ENCODE assay signal across 8 mouse cellular contexts in genomic region chr7:141008938-141009660, GRCm38 (mm10). TPM values are rescaled to one million over a fixed set of nuclear protein-coding genes. Genes with fewer than 3 reads are reported as not detected.
DNase-seq lines count a peak whose midpoint lies in the region; ATAC-seq lines count a peak whose summit lies in the region.

No protein-coding gene starts in this region.

- no peaks in the 10 kb centered on the region for H3K9me3 ChIP-seq in hindbrain, embryonic 15.5 days
- H3K9me3 ChIP-seq in megakaryocyte, embryonic 14.5 days = 0 out of 2 replicates have a peak, but pooled peaks cover under 1% of the 10 kb centered on the region

- intact Hi-C loops in left cerebral cortex, postnatal 10 days (cut with DNase I) = loop anchor here (2.0 to 5.0 kb wide), 2 partner anchors 40 to 52 kb away; partner anchors contain the start of genes Gm45717 and Ifitm2

- no peaks in the 10 kb centered on the region for H3K36me3 ChIP-seq in hindbrain, embryonic 15.5 days
- H3K36me3 ChIP-seq in megakaryocyte, embryonic 14.5 days (replicated peaks; ENCODE audit: low read length) = peaks cover 11% of the 10 kb centered on the region

- no peaks in the 10 kb centered on the region for H3K27me3 ChIP-seq in hindbrain, embryonic 15.5 days
- H3K27me3 ChIP-seq in megakaryocyte, embryonic 14.5 days (replicated peaks) = no peaks in the 10 kb centered on the region

- peak; percentile 74 for DNase-seq in T-cell, adult 2 months (ENCODE audit: low spot score)
- DNase-seq in cerebellum, postnatal 10 days = peak; percentile 77
- peak; percentile 85 for DNase-seq in gastrocnemius, adult 18-20 months (ENCODE audit: low spot score)
- DNase-seq in left cerebral cortex, postnatal 10 days (ENCODE audit: extremely low spot score in 1 of 2, low spot score in 2 of 2) = peak; percentile 40 to 85
- DNase-seq in right cerebral cortex, postnatal 14 days = peak; percentile 72
- peak; percentile 80 for DNase-seq in urinary bladder, postnatal 25 days (ENCODE audit: low spot score)

- WGBS in hindbrain, embryonic 15.5 days = 8% methylated on average over 20 of the region's 20 CpGs

- H3K4me1 ChIP-seq in hindbrain, embryonic 15.5 days (replicated peaks) = peaks cover 6% of the 10 kb centered on the region; the same call in 1 of the 2 replicates
- peaks cover 76% of the 10 kb centered on the region for H3K4me1 ChIP-seq in megakaryocyte, embryonic 14.5 days

- no peak overlapping the region for H3K27ac ChIP-seq in hindbrain, embryonic 15.5 days (replicated peaks)

- no peak overlapping the region for H3K4me3 ChIP-seq in hindbrain, embryonic 15.5 days
- H3K4me3 ChIP-seq in megakaryocyte, embryonic 14.5 days (replicated peaks) = peak overlapping the region; percentile 94

- 0 out of 2 replicates have a peak, but pooled peaks have one; percentile 34 for ATAC-seq in hindbrain, embryonic 15.5 days (ENCODE audit: low FRiP score, low read depth)

- H3K4me2 ChIP-seq in hindbrain, embryonic 15.5 days = peak overlapping the region; percentile 37

- H3K9ac ChIP-seq in hindbrain, embryonic 15.5 days = no peak overlapping the region

RNA-seq across cellular contexts. Expression of gene Ifitm3, which starts 1.5 kb away (rescaled TPM):
- total RNA-seq in gastrocnemius, adult 18-20 months (2021) = 10 to 100 TPM; 32.8 to 49.0 TPM
- 36.8 and 54.6 TPM in 2 replicates for polyA plus RNA-seq in hindbrain, embryonic 15.5 days (2015; fragmentation: Nextera tagmentation; extraction: Ambion mirVana)
- 1 to 10 TPM; 7.8 to 8.6 TPM for total RNA-seq in left cerebral cortex, postnatal 10 days (2021)
- 28.6 and 151 TPM in 2 replicates for polyA plus RNA-seq in megakaryocyte, embryonic 14.5 days (2012; ENCODE audit: insufficient read depth, low replicate concordance)

RNA-seq across cellular contexts. Expression of gene Ifitm6, which starts 8.6 kb away (rescaled TPM):
- total RNA-seq in gastrocnemius, adult 18-20 months (2021) = not detected
- 0.79 and 1.7 TPM in 2 replicates for polyA plus RNA-seq in hindbrain, embryonic 15.5 days (2015; fragmentation: Nextera tagmentation; extraction: Ambion mirVana)
- total RNA-seq in left cerebral cortex, postnatal 10 days (2021) = not detected
- polyA plus RNA-seq in megakaryocyte, embryonic 14.5 days (2012; ENCODE audit: insufficient read depth, low replicate concordance) = 0.91 TPM in 1 of 2 replicates, not detected in the other

RNA-seq across cellular contexts. Expression of gene Gm17387, which starts 19.8 kb away (rescaled TPM):
- total RNA-seq in gastrocnemius, adult 18-20 months (2021) = not detected
- not detected in 2 replicates for polyA plus RNA-seq in hindbrain, embryonic 15.5 days (2015; fragmentation: Nextera tagmentation; extraction: Ambion mirVana)
- not detected for total RNA-seq in left cerebral cortex, postnatal 10 days (2021)
- polyA plus RNA-seq in megakaryocyte, embryonic 14.5 days (2012; ENCODE audit: insufficient read depth, low replicate concordance) = not detected in 2 replicates

RNA-seq across cellular contexts. Expression of gene Ifitm1, which starts 42.1 kb away (rescaled TPM):
- 1 to 10 TPM in 1 of 2 experiments, under 1 TPM in 1; 0.97 to 1.3 TPM for total RNA-seq in gastrocnemius, adult 18-20 months (2021)
- 16.6 and 19.9 TPM in 2 replicates for polyA plus RNA-seq in hindbrain, embryonic 15.5 days (2015; fragmentation: Nextera tagmentation; extraction: Ambion mirVana)
- 1 to 10 TPM; 3.2 to 3.3 TPM for total RNA-seq in left cerebral cortex, postnatal 10 days (2021)
- 27.5 and 76.2 TPM in 2 replicates for polyA plus RNA-seq in megakaryocyte, embryonic 14.5 days (2012; ENCODE audit: insufficient read depth, low replicate concordance)

RNA-seq across cellular contexts. Expression of gene B4galnt4, which starts 51.8 kb away (rescaled TPM):
- not detected for total RNA-seq in gastrocnemius, adult 18-20 months (2021)
- 45.6 and 57.3 TPM in 2 replicates for polyA plus RNA-seq in hindbrain, embryonic 15.5 days (2015; fragmentation: Nextera tagmentation; extraction: Ambion mirVana)
- 100 to 1,000 TPM; 107 to 110 TPM for total RNA-seq in left cerebral cortex, postnatal 10 days (2021)
- 11.5 and 17.3 TPM in 2 replicates for polyA plus RNA-seq in megakaryocyte, embryonic 14.5 days (2012; ENCODE audit: insufficient read depth, low replicate concordance)
